Mouse (Mus musculus): ENCODE results near the gene Adgrf1. TPM values are rescaled to one million over a fixed set of nuclear protein-coding genes. Genes with fewer than 3 reads are reported as not detected.

The Adgrf1 gene
- polyA plus RNA-seq (2015; fragmentation: Nextera tagmentation; extraction: Ambion mirVana) = 0.07 TPM in 1 of 2 replicates, not detected in the other

DNA sequence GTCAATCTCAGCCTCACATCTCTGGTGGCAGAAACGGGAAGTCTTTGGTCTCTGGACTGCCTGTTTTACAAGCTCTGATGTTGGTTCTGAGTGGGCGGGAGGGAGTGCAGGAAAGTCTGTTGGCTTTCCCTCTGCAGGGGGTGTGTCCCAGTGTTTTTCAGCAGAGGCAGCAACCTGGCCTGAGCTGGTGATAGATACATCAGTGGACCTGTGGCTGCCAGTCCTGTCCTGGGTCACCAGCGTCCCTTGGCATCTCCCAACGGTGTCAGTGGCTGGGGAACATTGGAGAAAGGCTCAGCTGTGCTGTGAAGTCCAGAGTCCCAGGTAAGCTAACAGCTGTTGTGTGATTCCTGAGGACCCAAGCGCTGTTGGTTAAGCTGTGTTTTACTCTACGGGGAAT is at the start of gene Adgrf1:
TSS of gene Adgrf1 (plus strand) at position 169 of the 400 bp plus-strand sequence.
- Histone ChIP-seq H3K4me2 (no peak within 1 kb of the TSS), H3K9ac (no peak within 1 kb of the TSS), H3K4me1 (peaks cover 5% of the 10 kb centered on the region; the same call in 1 of the 2 replicates), H3K4me3 (no peak within 1 kb of the TSS), H3K27me3 (no peaks in the 10 kb centered on the region), H3K36me3 (no peaks in the 10 kb centered on the region), H3K27ac (no peak within 1 kb of the TSS), H3K9me3 (no peaks in the 10 kb centered on the region)
- no peak for ATAC-seq (ENCODE audit: insufficient number of reproducible peaks, low FRiP score, low TSS enrichment, low read depth)
- 46% methylated on average over 6 of the region's 6 CpGs for WGBS

DNA sequence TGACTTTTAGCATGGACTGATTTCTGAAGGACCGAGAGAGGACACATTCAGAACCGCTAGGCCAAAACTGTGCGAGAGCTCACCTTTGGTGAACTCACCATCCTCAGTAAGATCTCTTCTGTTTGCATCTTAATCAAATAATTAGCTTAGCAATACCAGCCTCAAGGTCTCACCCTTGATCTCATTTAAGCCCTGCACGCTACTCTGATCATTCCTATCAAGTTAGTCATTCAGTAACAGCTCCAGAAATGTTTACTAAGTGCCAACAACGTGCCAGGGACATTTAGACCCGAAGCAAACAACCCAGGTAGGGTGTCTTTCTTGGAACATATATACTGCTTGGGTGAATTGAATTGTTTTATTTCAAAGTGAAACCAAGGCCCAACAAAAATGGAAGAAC is 44.0 kb upstream of the Adgrf1 start:
- ATAC-seq (ENCODE audit: insufficient number of reproducible peaks, low FRiP score, low TSS enrichment, low read depth) = no peak
- H3K36me3 ChIP-seq = no peaks in the 10 kb centered on the region
- no peak overlapping the region for H3K4me3 ChIP-seq
- no peak overlapping the region for H3K9ac ChIP-seq
- H3K27ac ChIP-seq = no peak overlapping the region
- peaks cover 5% of the 10 kb centered on the region; the same call in 1 of the 2 replicates for H3K4me1 ChIP-seq
- H3K4me2 ChIP-seq = no peak overlapping the region
- no peaks in the 10 kb centered on the region for H3K9me3 ChIP-seq
- no peaks in the 10 kb centered on the region for H3K27me3 ChIP-seq
- 84% methylated on average over 6 of the region's 6 CpGs for WGBS

DNA sequence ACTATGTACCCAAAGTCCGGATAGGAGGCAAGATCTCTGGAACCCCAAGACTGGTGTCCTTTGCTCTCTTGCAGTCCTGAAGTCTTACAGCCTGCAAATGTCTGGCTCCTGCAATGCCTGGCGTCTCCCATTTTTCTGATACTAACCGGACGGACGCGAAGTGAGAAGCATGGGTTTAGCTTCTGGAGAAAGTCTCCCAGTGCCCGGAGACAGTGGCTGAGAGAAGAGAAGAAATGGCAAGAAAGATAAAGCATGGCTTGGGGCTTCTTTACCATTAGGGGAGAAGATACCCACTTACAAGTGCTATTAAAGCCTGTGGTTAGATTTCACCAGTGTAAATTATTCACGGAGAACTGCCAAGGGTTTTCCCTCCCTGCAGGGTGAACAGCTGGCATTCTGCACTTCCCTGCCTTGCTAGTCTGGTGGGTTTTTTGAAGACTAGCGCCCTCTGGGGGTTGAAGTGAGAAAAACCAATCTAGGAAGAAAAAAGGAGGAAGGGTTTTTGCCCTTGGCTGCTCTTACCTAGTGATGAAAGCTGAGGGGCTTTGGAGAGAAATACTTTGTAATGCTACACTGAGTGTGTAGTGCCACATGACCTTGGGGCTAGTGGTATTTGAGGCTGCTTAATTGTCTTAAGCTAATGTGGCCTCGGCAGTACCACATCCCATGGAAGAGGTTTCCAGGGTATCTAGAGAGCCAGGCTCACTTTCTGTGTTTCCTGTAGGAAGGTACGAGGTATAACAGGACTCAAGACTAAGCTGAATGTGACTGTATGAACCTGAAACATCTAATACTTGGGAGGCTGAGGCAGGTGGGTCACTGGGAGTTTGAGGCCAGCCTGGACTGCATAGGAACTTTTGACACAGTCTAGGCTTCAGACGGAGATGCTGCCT is 40.3 kb upstream of the Adgrf1 start:
- Histone ChIP-seq H3K36me3 (no peaks in the 10 kb centered on the region), H3K4me3 (peak overlapping the region; percentile 11; the same call in 1 of the 2 replicates), H3K9me3 (no peaks in the 10 kb centered on the region), H3K9ac (no peak overlapping the region), H3K27ac (no peak overlapping the region), H3K4me1 (peaks cover 5% of the 10 kb centered on the region; the same call in 1 of the 2 replicates), H3K4me2 (peak overlapping the region; percentile 32), H3K27me3 (no peaks in the 10 kb centered on the region)
- no peak for ATAC-seq (ENCODE audit: insufficient number of reproducible peaks, low FRiP score, low TSS enrichment, low read depth)
- WGBS = 36% methylated on average over 12 of the region's 12 CpGs

DNA sequence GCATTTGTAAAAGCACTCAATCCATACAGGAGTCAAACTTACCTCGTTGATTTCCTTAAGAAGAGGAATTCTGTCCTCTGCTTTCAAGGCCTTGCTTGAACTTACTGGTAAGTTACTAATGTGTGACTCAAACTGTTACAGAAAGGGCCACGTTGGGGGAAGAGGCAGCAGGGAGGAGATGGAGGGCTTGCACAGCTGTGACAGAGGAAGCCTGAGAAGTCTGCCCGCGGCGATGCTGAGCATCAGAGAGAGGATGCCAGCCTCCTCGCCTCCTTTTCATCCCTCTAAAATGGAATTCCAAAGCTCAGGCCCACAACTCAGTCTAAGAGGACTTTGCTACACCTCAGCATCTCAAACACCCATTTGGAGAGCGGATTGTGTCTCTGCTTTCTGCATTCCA is 39.3 kb upstream of the Adgrf1 start:
- H3K9me3 ChIP-seq = no peaks in the 10 kb centered on the region
- WGBS = 88% methylated on average over 7 of the region's 7 CpGs
- H3K4me3 ChIP-seq = no peak overlapping the region
- H3K36me3 ChIP-seq = no peaks in the 10 kb centered on the region
- no peak overlapping the region for H3K4me2 ChIP-seq
- peaks cover 5% of the 10 kb centered on the region; the same call in 1 of the 2 replicates for H3K4me1 ChIP-seq
- no peak overlapping the region for H3K27ac ChIP-seq
- H3K27me3 ChIP-seq = no peaks in the 10 kb centered on the region
- H3K9ac ChIP-seq = no peak overlapping the region
- ATAC-seq (ENCODE audit: insufficient number of reproducible peaks, low FRiP score, low TSS enrichment, low read depth) = no peak

DNA sequence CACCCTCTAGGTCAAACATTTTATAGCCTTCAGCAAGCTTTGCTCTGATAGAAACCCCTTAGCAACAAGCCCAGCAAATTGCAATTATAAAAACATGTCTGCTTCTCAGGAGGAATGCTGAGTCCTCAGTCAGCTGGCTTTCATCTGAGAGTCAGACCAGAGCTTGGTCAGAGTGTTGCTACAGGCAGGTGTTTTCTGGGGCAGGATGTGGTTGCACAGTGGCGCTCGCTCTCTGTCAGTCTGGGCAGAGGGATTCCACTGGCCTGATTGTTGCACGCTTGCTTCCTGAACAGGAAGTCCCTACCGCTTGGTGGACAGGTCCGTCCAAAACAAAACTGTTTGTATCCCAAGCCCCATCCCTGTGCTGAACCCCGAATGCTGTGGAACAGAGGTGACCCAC is 37.4 kb upstream of the Adgrf1 start:
- Histone ChIP-seq H3K27ac (no peak overlapping the region), H3K36me3 (no peaks in the 10 kb centered on the region), H3K4me1 (peaks cover 5% of the 10 kb centered on the region; the same call in 1 of the 2 replicates), H3K9ac (no peak overlapping the region), H3K4me2 (no peak overlapping the region), H3K27me3 (no peaks in the 10 kb centered on the region), H3K4me3 (no peak overlapping the region), H3K9me3 (no peaks in the 10 kb centered on the region)
- no peak for ATAC-seq (ENCODE audit: insufficient number of reproducible peaks, low FRiP score, low TSS enrichment, low read depth)
- WGBS = 46% methylated on average over 6 of the region's 6 CpGs

DNA sequence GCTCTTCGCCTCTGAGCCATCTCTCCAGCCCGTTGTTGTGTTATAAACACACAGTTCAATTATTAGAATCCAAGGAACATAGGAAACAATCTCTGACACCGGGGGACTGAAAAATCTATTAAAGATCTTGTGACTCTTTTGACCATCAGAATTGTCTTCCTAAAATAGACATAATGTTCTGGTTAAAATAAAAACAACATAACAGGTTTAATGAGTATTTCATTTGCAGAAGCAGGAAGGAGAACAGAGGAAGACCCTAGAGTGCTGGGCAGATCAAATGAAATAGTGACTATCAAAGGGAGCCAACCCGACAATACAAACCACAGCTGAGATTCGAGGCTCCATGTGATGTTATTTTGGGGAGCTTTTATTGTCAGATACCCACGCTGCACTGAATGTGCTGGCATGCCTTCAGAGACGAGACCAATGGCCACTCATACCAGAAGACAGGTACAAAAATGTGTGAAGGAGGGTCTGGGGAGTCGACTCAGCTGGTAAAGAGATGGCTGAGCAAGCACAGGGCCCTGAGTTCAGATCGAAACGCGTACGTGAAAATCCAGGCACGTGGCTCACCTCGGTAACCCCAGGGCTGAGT is 33.4 kb upstream of the Adgrf1 start:
- Histone ChIP-seq H3K4me3 (no peak overlapping the region), H3K27ac (no peak overlapping the region), H3K36me3 (no peaks in the 10 kb centered on the region), H3K9ac (no peak overlapping the region), H3K4me2 (no peak overlapping the region), H3K4me1 (peaks cover 5% of the 10 kb centered on the region; the same call in 1 of the 2 replicates), H3K9me3 (no peaks in the 10 kb centered on the region), H3K27me3 (no peaks in the 10 kb centered on the region)
- WGBS = 80% methylated on average over 14 of the region's 14 CpGs
- no peak for ATAC-seq (ENCODE audit: insufficient number of reproducible peaks, low FRiP score, low TSS enrichment, low read depth)

DNA sequence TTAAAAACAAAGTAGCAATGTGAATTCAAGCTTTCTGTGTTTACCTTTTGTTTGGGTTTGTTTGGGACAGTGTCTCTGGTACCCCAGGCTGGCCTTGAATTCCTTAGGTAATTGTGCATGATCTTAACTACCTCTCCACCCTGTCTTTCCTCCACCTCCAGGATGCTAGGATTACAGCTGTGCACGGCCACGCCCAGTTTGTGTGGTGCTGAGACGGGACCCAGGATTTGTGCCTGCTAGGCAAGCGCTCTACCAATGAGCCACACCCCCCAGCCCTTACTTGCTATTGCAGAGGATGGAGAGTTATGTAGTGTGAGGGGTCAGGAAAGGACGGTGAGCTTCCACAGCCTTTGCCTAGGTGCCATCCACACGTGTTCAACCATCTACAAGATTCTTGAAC is 31.1 kb upstream of the Adgrf1 start:
- Histone ChIP-seq H3K27me3 (no peaks in the 10 kb centered on the region), H3K9ac (no peak overlapping the region), H3K36me3 (no peaks in the 10 kb centered on the region), H3K9me3 (no peaks in the 10 kb centered on the region), H3K4me3 (no peak overlapping the region), H3K27ac (no peak overlapping the region), H3K4me2 (no peak overlapping the region), H3K4me1 (peaks cover 5% of the 10 kb centered on the region; the same call in 1 of the 2 replicates)
- 64% methylated on average over 6 of the region's 6 CpGs for WGBS
- no peak for ATAC-seq (ENCODE audit: insufficient number of reproducible peaks, low FRiP score, low TSS enrichment, low read depth)

DNA sequence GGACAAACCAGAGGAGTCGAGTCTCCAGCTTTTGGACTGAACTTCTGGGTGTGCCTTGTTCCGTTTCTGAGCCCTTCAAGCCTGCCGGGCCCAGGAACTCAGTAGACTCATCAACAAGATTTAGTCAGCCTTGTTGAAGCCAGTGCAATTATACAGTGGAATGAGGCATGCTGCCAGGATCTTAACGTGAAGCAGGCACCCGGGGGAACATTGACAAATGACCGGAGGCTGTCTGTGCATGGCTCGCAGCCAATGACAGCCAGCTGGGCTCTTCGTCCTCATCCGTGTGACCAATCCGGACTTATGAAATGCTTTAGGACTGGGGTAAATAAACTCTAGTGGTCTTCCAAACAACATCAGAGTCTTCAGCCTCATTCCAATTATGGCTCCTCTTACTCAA is 29.0 kb upstream of the Adgrf1 start:
- no peak overlapping the region for H3K4me2 ChIP-seq
- H3K36me3 ChIP-seq = no peaks in the 10 kb centered on the region
- no peaks in the 10 kb centered on the region for H3K27me3 ChIP-seq
- no peak overlapping the region for H3K4me3 ChIP-seq
- no peak overlapping the region for H3K27ac ChIP-seq
- no peaks in the 10 kb centered on the region for H3K9me3 ChIP-seq
- peaks cover 5% of the 10 kb centered on the region; the same call in 1 of the 2 replicates for H3K4me1 ChIP-seq
- ATAC-seq (ENCODE audit: insufficient number of reproducible peaks, low FRiP score, low TSS enrichment, low read depth) = peak; percentile 44; the same call in 1 of the 2 replicates
- WGBS = 26% methylated on average over 10 of the region's 10 CpGs
- H3K9ac ChIP-seq = no peak overlapping the region

DNA sequence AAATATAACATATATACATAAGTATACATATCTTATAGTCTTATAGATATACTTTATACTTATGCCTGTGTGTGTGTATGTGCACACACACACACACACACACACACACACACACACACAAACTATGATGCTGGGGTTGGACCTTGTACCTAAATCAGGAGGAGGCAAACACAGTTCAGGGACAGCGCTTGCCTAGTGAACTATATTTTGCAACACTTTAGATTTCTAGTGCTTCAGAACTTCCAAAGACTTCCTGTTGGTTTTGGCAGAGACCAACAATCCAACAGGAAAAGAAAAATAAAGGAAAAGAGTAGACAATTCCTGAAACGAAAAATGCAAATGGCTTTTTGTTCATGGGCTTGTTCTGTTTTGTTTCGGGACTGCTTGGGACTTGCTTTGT is 27.5 kb upstream of the Adgrf1 start:
- Histone ChIP-seq H3K4me2 (no peak overlapping the region), H3K27ac (no peak overlapping the region), H3K27me3 (no peaks in the 10 kb centered on the region), H3K36me3 (no peaks in the 10 kb centered on the region), H3K4me1 (peaks cover 5% of the 10 kb centered on the region; the same call in 1 of the 2 replicates), H3K9ac (no peak overlapping the region), H3K4me3 (no peak overlapping the region), H3K9me3 (no peaks in the 10 kb centered on the region)
- 75% methylated on average over 3 of the region's 3 CpGs for WGBS
- ATAC-seq (ENCODE audit: insufficient number of reproducible peaks, low FRiP score, low TSS enrichment, low read depth) = no peak

DNA sequence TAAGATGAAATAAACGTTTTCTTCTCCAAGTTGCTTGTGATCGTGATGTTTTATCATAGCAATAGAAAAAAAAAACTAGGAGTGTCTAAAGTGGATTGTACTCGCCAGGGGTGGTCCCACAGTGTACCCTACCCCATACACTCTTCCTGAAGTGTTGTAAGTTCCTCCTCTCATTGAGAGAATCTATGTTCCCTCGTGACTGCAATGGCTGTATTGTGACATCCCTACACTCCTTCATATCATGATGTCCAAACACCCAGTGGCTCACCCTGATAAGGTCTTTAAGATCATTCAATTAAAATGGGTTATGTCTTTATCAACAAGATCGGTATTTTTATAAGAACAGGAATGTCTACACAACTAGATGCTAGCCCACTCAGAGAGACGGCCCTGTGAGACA is 24.8 kb upstream of the Adgrf1 start:
- Histone ChIP-seq H3K4me1 (peaks cover 8% of the 10 kb centered on the region), H3K9me3 (no peaks in the 10 kb centered on the region), H3K4me3 (no peak overlapping the region), H3K4me2 (no peak overlapping the region), H3K36me3 (no peaks in the 10 kb centered on the region), H3K27ac (no peak overlapping the region), H3K27me3 (no peaks in the 10 kb centered on the region), H3K9ac (no peak overlapping the region)
- ATAC-seq (ENCODE audit: insufficient number of reproducible peaks, low FRiP score, low TSS enrichment, low read depth) = no peak
- WGBS = 82% methylated on average over 6 of the region's 6 CpGs

DNA sequence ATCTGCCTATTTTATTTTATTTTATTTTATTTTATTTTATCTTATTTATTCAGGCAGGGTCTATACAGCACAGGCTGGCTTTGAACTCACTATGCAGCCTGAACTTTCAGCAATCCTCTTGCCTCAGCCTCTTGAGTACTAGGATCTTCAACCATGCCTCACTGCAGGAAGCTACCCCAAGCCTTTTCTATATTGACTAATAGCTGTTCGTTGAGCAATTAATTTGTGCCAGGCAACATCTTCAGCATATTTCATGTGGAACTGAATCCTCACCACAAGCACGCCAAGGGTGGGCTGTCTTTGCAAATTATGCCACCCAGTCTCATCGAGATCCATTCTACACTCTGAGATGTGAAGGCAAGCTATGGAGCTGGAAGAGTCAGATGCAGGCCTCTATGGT is 22.9 kb upstream of the Adgrf1 start:
- no peak overlapping the region for H3K27ac ChIP-seq
- no peak overlapping the region for H3K9ac ChIP-seq
- ATAC-seq (ENCODE audit: insufficient number of reproducible peaks, low FRiP score, low TSS enrichment, low read depth) = no peak
- no peaks in the 10 kb centered on the region for H3K27me3 ChIP-seq
- H3K4me3 ChIP-seq = no peak overlapping the region
- peaks cover 12% of the 10 kb centered on the region; the same call in 1 of the 2 replicates for H3K4me1 ChIP-seq
- no peaks in the 10 kb centered on the region for H3K9me3 ChIP-seq
- H3K36me3 ChIP-seq = no peaks in the 10 kb centered on the region
- H3K4me2 ChIP-seq = no peak overlapping the region
- 91% methylated on average over 3 of the region's 3 CpGs for WGBS

DNA sequence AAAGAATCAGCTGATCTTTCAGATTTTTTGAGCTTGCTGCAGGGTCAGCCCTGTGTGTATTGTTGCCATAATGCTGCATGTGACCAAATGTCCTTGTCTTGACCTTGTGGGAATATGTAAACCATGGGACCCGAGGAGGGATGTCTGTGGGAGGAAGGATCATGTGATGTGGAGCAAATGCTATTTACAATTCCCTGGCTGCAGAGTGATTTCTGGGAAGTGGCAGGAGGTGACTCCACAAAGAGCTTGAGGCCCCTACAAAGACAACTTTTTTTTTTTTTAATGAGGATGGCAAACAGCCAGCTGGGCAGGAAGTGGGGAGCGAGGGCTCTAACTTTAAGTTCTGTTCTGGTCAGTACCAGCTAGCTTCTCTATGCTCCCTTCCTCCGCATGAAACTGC is 20.5 kb upstream of the Adgrf1 start:
- ATAC-seq (ENCODE audit: insufficient number of reproducible peaks, low FRiP score, low TSS enrichment, low read depth) = no peak
- H3K9me3 ChIP-seq = no peaks in the 10 kb centered on the region
- no peaks in the 10 kb centered on the region for H3K27me3 ChIP-seq
- no peak overlapping the region for H3K4me2 ChIP-seq
- no peaks in the 10 kb centered on the region for H3K36me3 ChIP-seq
- WGBS = 31% methylated on average over 3 of the region's 3 CpGs
- no peak overlapping the region for H3K27ac ChIP-seq
- H3K4me3 ChIP-seq = no peak overlapping the region
- H3K9ac ChIP-seq = no peak overlapping the region
- peaks cover 20% of the 10 kb centered on the region for H3K4me1 ChIP-seq
